Mouse (Mus musculus) E14TG2a.4 (cell line): Measurements from ENCODE around the gene Xpo5.

Source experiments
- CTCF ChIP-seq: conservative IDR thresholded peaks from 2 replicates; pipeline ENCODE4 v1.5.1; 2014; ENCODE audit warnings: low read length
- POU5F1 ChIP-seq: IDR thresholded peaks from 2 replicates; pipeline ENCODE4 v1.6.1; 2014; ENCODE audit warnings: low read length, borderline replicate concordance

- TF ChIP-seq CTCF (no peak), POU5F1 (no peak)
Measured at GRCm38 (mm10) chr17:46165460-46165859, 37.1 kb upstream of the Xpo5 start.
